Mouse (Mus musculus): ENCODE data around the gene Mboat7.

Mboat7 gene

DNA sequence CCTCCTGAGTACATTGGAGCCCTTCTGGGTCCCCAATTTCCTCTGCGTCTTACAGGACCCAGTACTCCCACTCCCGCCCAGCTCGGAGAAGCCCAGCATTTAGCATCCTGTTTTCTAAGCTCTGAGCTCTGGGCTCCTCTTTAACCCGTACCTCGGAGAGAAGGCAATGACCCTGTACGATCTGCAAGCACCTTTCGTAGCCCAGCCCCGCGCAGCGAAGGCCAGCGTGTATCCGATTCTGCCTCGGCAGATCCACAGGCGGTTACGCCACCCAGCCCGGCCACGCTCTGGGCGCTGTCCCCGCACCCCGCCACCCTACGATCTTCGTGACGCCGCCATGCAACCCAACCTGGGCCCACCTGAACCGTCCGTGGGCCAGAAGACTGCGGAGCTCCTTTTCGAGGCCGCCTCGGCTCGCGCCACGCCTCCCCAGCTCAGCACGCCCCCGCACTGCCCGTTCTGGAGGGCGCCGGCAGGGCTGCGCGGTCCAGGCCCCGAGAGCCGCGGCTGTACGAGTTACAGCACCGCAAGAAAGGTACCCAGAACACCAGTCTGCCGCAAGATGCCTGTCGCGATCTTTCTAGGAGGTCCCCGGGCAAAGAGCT lies 839 bp downstream of the Mboat7 start, which contains the start of gene Tsen34:
TSS of gene Tsen34 (plus strand) at position 482 of the 605 bp plus-strand sequence.
- no peak for DNase-seq

- no peak for DNase-seq
Observed at GRCm38 (mm10) chr7:3691919-3692318, 1.4 kb downstream of the Mboat7 start.

GRCm38 (mm10) chr7:3685400-3686187 lies 7.7 kb downstream of the Mboat7 start:
- DNase-seq = no peak

DNA sequence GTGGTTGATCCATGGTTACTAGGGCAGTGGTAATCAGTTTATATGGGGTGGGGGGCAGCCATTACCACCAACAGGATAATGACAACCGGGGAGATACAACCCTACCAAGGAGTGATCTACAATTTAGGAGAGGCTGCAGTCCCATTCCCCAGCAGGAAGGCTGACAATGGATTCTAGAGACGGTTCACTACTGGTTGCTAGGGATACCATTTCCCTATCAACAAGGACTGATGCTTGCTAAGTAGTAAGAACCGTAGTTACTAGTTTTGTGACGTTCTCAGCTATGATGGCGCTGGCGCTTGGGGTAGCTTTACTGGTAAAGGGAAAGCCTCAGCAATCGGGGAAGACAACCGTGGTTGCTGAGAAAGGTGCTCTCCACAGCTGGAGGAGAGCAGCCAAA lies 8.6 kb downstream of the Mboat7 start:
- DNase-seq = no peak

GRCm38 (mm10) chr7:3683908-3684550 lies 9.3 kb downstream of the Mboat7 start:
- DNase-seq = no peak

DNA sequence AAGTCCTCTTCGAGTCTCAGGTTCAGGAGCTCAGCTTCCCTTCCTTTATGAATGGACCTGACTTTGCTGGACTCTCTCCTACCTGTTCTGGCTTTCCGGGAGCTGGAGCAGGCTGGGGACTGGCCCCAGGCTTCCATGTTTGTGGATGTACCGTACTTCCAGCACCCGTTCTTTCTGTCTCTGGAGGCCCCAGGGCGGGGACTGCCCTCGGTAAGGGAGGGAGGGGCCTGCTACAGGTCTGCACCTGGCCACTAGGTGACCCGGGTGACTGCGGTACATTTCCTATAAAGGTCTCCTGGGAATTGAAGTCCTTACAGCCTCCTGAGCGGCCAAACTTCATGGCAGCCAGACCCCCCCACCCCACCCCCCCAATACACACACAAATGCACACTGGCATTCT lies 16.0 kb downstream of the Mboat7 start, which contains the start of gene Tmc4:
TSS of gene Tmc4 (minus strand) at position 212 of the 400 bp plus-strand sequence.
- DNase-seq = no peak

- DNase-seq = no peak
Observed at GRCm38 (mm10) chr7:3676371-3676770, 17.0 kb downstream of the Mboat7 start.

- no peak for DNase-seq
Observed at GRCm38 (mm10) chr7:3675228-3675548, 18.1 kb downstream of the Mboat7 start.

DNA sequence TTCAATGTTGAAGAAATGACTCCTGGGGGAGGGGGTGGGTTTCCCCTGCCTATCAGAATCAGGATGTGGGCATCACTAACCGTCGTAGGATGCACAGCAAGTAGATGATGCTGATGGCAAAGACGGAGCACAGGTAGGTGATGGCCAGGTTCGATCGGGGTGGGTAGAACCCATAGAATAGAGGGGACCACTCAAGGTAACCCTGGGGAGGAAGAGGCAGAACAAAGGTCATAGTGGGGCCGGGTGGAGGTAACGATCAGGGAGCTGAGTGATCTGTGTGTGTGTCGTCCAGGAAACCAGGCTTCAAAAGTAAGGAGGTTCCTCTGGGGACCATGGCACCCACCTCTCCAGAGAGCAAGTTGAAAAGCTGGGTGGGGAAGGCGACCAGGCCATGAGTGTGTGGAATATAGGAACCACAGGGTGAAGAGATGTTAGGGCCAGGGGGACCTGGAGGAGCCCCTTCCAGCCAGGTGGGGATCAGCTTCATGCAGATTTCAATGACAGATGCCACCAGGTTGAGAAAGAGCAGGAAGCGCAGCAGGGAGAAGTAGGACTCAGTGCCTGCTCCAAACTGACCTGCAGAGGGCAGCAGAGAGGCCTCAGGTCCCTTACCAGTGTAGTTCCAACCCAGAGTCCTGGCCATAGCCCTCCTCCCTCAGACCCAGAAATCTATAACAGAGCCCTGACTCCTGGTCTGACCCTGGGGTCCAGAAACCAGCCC lies 18.7 kb downstream of the Mboat7 start:
- peak; percentile 60 to 61 for DNase-seq

DNA sequence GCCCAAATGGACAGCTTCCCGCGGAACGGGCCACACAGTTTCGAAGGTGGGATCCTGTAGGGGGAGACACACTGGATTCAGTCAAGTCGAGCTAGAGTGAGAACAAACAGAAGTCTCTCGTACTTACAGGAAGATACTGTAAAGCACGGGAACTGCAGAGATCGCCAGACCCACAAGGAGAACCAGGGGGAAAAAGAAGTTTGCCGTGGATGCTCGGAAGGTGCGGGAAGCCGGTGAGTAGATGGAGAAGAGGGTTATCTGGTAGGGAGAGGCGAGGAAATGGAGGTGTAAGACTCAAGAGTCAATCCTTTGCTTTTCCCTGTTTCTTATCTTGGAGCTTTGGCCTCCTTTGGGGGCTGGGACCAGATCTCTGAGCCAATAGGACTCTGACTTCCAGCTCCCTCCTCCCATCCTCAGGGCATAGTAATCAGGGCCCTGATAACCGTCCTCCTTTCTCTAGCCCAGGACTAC lies 26.4 kb downstream of the Mboat7 start:
- no peak for DNase-seq

- peak; percentile 90 to 94 for DNase-seq
Observed at GRCm38 (mm10) chr7:3665215-3666114, 27.9 kb downstream of the Mboat7 start, which contains the start of gene Leng1. Leng1 (minus strand) TSS chr7:3665840.

DNA sequence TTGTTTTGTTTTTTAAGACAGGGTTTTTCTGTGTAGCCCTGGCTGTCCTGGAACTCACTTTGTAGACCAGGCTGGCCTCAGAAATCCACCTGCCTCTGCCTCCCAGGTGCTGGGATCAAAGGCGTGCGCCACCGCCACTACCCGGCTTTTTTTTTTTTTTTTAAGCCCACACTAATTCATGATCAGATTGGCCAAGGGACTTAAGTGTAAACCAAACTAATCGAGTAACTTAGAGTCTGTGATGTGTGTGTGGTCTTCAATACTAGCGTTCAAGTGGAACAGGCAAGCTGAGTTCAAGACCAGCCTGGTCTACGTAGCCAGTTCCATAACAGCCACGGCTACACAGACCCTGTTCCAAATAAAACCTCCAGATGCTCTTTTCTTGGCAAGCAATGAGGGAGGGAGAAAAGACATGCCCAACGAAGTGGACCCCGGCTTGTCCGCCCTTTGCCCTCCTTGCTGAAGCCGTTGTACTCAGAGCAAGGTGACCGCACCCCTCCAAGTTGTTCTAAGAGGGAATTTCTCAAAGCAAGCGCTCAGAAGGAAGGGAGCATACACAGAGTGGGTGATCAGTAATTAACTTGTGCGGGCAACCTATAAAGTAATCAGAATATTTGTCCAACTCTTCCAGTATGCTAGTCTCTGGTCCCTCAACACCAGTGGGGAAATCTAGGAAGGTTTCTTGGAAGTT lies 28.7 kb downstream of the Mboat7 start:
- no peak for DNase-seq

GRCm38 (mm10) chr7:3658578-3658977 lies 34.7 kb downstream of the Mboat7 start:
- DNase-seq = no peak

DNA sequence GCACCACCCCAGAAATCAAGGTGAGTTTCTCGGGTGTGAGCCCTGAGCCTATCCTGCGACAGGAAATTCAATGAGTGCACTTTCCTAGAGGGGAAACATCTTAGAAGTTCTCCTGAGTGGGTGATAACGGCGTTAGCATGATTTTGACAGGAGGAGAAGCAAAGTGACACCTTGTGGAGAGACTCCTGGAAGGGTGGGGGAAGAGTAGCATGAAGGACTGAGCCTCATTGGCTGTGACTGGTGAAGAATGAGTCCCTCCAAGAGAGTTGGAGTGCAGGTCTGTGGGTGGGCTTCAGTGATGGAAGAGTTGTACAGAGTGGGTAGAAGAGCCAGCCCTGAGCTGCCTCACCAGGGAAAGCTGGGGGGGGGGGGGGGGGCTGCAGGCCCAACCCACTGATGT lies 36.4 kb downstream of the Mboat7 start:
- DNase-seq = no peak

GRCm38 (mm10) chr7:3646641-3647040 lies 46.7 kb downstream of the Mboat7 start:
- DNase-seq = no peak

GRCm38 (mm10) chr7:3646188-3646587 lies 47.1 kb downstream of the Mboat7 start:
- DNase-seq = no peak

DNA sequence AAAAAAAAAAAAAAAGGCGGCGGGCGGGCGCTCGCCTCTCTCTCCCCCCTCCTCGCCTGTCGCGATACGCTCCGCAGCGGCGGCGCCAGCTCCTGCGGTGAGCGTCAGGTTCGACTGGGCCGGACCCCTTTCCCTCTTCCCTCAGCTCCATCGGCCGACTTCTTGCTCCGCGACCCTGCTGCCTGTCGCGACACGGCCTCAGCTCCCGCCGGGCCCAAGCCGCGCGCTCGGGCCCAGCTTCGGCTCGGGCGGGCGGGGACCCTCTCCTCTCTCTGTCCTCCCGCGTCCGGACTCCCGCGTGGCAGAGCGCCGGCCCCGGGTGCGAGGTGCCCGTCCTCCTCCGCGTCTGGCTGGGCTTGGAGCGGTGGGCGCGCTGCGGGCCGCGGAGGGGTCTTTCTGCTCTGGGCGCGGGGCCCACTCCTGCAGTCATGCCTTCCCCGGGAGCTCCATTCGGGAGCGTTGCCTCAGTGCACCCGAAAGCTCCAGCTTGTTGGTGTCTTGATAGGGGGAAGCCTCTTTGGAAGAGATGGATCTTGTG lies 47.8 kb downstream of the Mboat7 start:
- peak in 1 of 2 experiments; percentile 45 for DNase-seq

DNA sequence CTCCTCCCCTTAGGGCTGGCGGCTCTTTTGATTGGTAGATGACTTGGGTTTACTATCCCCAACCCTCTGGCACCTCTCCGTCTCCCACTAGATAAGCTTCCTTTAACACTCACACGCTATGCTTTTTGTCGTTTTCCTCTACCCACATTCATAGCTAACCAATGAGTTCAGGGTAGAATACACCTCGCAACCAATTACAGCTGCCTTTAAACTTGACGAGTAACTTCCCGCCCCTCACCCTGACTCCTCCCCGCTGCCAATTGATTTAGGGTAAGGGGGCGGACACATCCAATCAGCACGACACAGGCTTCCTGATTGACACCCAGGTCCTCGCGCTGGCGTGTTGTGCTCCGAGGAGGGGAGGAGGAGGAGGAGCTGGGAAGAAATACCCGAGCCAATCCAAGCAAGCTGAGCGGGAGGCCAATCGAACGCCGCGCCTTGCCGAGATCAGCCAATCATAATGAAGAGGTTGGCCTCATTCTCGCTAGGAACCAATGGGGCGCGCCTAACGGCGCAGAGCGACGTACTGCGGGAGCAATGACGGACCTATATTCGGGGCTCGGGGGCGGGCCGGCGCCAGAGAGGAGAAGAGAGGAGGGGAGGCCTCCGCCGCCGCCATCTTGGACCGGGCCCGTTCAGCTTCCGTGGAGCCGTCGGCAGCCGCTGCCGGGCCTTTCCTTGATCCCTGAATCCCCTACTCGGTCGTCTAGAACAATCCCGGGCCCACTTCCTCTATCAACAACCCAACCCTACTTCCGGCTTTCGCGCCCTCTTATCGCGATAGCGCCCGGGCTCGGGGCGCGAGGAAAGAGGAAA lies 48.4 kb downstream of the Mboat7 start, which contains the start of gene Cnot3:
TSS of gene Cnot3 (plus strand) at position 597 of the 816 bp plus-strand sequence.
- DNase-seq = peak; percentile 99 to 100

DNA sequence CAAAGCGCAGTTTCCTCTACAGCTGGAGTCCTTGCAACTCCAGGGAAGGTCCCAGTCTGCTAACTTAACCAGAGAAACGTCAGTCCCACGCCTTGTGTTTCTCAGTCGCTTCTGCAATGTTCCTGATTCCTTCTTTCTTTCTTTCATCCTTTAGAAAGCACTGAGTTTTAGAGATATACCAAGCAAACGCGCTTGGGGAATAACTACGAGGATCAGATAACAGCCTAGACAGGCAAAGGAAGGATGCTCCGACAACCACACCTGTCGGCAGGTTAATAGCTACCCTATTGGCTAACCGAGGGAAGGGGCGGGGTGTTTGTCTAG lies 49.0 kb downstream of the Mboat7 start:
- DNase-seq = peak in 1 of 2 experiments; percentile 86

DNA sequence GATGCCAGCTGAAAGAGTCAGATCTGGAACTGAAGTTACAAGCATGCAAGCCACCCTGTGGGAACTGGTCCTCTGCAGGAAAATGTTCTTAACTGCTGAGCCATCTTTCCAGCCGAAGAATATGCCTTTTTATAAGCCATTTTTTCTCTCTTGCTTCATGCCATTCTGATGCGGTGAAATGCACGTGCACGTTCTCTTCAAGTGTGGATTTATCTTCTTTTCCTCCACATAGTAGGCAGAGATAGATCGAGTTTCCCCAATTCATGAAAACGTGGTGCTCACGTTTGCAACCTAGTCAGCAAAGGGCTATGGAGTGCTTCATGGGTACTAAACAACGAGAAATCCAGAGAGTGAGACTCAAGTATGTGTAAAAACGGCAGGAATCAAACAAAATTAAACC lies 49.5 kb downstream of the Mboat7 start:
- no peak for DNase-seq

Measured in thymus, adult 18-20 months (tissue).